In genomic region chr7:24592163-24592562, GRCm38 (mm10) we compare ENCODE assay signal across 34 mouse cellular contexts. TPM values are rescaled to one million over a fixed set of nuclear protein-coding genes. Genes with fewer than 3 reads are reported as not detected.
A peak's percentile ranks its signal among the peaks of the same experiment; 100 is the strongest.
DNase-seq lines count a peak whose midpoint lies in the region; ATAC-seq and TF ChIP-seq lines count a peak whose summit lies in the region.
"Had no signal": no experiment of that assay in that cellular context is flagged by ENCODE, and none has a peak within 500 bp of the region (broad histone marks: within the 10 kb centered on the region; RNA-seq: fewer than 3 reads in every experiment).

No protein-coding gene starts in this region.

- 0 out of 2 replicates have a peak, but pooled peaks cover 3% of the 10 kb centered on the region for H3K36me3 ChIP-seq in kidney, embryonic 14.5 days (ENCODE audit: control insufficient read depth, insufficient read depth, low read length)
- H3K36me3 ChIP-seq in liver, embryonic 11.5 days (ENCODE audit: control insufficient read depth, insufficient read depth, low read length), result no peaks in the 10 kb centered on the region
- peaks cover 0 to 13% of the 10 kb centered on the region in 2 experiments; a peak in 2 of 4 replicates for H3K36me3 ChIP-seq in MEL (ENCODE audit: control insufficient read depth in 1 of 2, insufficient read depth in 2 of 2, low read length in 2 of 2)
- H3K36me3 ChIP-seq in liver, embryonic 13.5 days, result no peaks in the 10 kb centered on the region
- H3K36me3 ChIP-seq: heart, embryonic 13.5 days; limb, embryonic 13.5 days; lung, embryonic 15.5 days; midbrain, embryonic 10.5 days had no signal

- H3K27me3 ChIP-seq in kidney, embryonic 14.5 days (ENCODE audit: control insufficient read depth, insufficient read depth, low read length), result no peaks in the 10 kb centered on the region
- H3K27me3 ChIP-seq in liver, embryonic 11.5 days (replicated peaks; ENCODE audit: control insufficient read depth, insufficient read depth, low read length), result peaks cover 18% of the 10 kb centered on the region
- no peaks in the 10 kb centered on the region for H3K27me3 ChIP-seq in MEL (ENCODE audit: control insufficient read depth in 1 of 2, insufficient read depth in 2 of 2, low read length in 2 of 2)
- peaks cover 16% of the 10 kb centered on the region for H3K27me3 ChIP-seq in liver, embryonic 13.5 days

- H3K9me3 ChIP-seq in kidney, embryonic 14.5 days (ENCODE audit: control insufficient read depth, low read length), result no peaks in the 10 kb centered on the region
- H3K9me3 ChIP-seq in liver, embryonic 11.5 days (ENCODE audit: control insufficient read depth, low read length), result no peaks in the 10 kb centered on the region
- H3K9me3 ChIP-seq in MEL (replicated peaks; ENCODE audit: insufficient read depth, low read length), result no peaks in the 10 kb centered on the region
- no peaks in the 10 kb centered on the region for H3K9me3 ChIP-seq in liver, embryonic 13.5 days (replicated peaks)
- H3K9me3 ChIP-seq: G1E; heart, embryonic 13.5 days; limb, embryonic 13.5 days; lung, embryonic 15.5 days; midbrain, embryonic 10.5 days had no signal

- H3K4me3 ChIP-seq in kidney, embryonic 14.5 days (ENCODE audit: low read length), result no peak overlapping the region
- no peak overlapping the region for H3K4me3 ChIP-seq in liver, embryonic 11.5 days (ENCODE audit: low read depth, low read length)
- H3K4me3 ChIP-seq in MEL (ENCODE audit: control insufficient read depth in 1 of 2, insufficient read depth in 1 of 2, low read depth in 2 of 2, low read length in 2 of 2), result no peak overlapping the region
- peak overlapping the region; percentile 1; the same call in 1 of the 2 replicates for H3K4me3 ChIP-seq in liver, embryonic 13.5 days (replicated peaks)
- H3K4me3 ChIP-seq: erythroblast, embryonic 14.5 days; gastrocnemius, adult 2 months; heart, embryonic 13.5 days; limb, embryonic 13.5 days; lung, embryonic 15.5 days; midbrain, embryonic 10.5 days had no signal

- H3K27ac ChIP-seq in kidney, embryonic 14.5 days (ENCODE audit: low read depth, low read length), result no peak overlapping the region
- H3K27ac ChIP-seq in liver, embryonic 11.5 days (ENCODE audit: low read depth, low read length), result peak overlapping the region; percentile 45; the same call in 1 of the 2 replicates
- H3K27ac ChIP-seq in MEL (ENCODE audit: control insufficient read depth, low read depth, low read length), result no peak overlapping the region
- peak overlapping the region; percentile 51 for H3K27ac ChIP-seq in liver, embryonic 13.5 days
- H3K27ac ChIP-seq: gastrocnemius, adult 2 months; heart, embryonic 13.5 days; hindbrain, embryonic 14.5 days; limb, embryonic 13.5 days; lung, embryonic 15.5 days; midbrain, embryonic 10.5 days had no signal

- H3K4me1 ChIP-seq in kidney, embryonic 14.5 days (ENCODE audit: control insufficient read depth, insufficient read depth, low read length), result peaks cover 33% of the 10 kb centered on the region
- peaks cover 25% of the 10 kb centered on the region for H3K4me1 ChIP-seq in liver, embryonic 11.5 days (replicated peaks; ENCODE audit: control insufficient read depth, insufficient read depth, low read length)
- peaks cover 2 to 21% of the 10 kb centered on the region in 2 experiments; a peak in 3 of 4 replicates for H3K4me1 ChIP-seq in MEL (ENCODE audit: control insufficient read depth in 1 of 2, insufficient read depth in 2 of 2, low read length in 2 of 2)
- peaks cover 71% of the 10 kb centered on the region for H3K4me1 ChIP-seq in liver, embryonic 13.5 days (replicated peaks)

- DNase-seq in kidney, adult 11 months, result no peak
- no peak for DNase-seq in liver, embryonic 11.5 days (ENCODE audit: low spot score)
- no peak for DNase-seq in liver
- DNase-seq in MEL (ENCODE audit: low read depth, low spot score), result peak; percentile 41
- DNase-seq in liver, embryonic 13.5 days, result no peak
- DNase-seq in cerebellum, postnatal 14 days, result no peak
- DNase-seq in layer of hippocampus, postnatal 10 days (ENCODE audit: low spot score in 2 of 2), result no peak
- DNase-seq: adrenal gland, postnatal 25 days; cerebellum, adult 11-12 months; cerebellum, adult 9-11 months; gastrocnemius, adult 2 months; gastrocnemius, postnatal 36 days; heart, postnatal 10 days; layer of hippocampus, adult 9-11 months; right cerebral cortex, postnatal 25 days; spleen, adult 18-20 months; thymus, postnatal 14 days had no signal

- no peak overlapping the region for H3K4me2 ChIP-seq in kidney, embryonic 14.5 days (replicated peaks; ENCODE audit: low read depth, low read length)
- H3K4me2 ChIP-seq in liver, embryonic 11.5 days, result peak overlapping the region; percentile 46
- H3K4me2 ChIP-seq in liver, embryonic 13.5 days, result peak overlapping the region; percentile 42
- H3K4me2 ChIP-seq: heart, embryonic 13.5 days; hindbrain, embryonic 14.5 days; limb, embryonic 13.5 days; lung, embryonic 15.5 days had no signal

- 50% methylated on average over 4 of the region's 4 CpGs for WGBS in kidney, embryonic 14.5 days
- WGBS in liver, embryonic 11.5 days, result 53% methylated on average over 4 of the region's 4 CpGs
- 48% methylated on average over 4 of the region's 4 CpGs for WGBS in liver, embryonic 13.5 days (ENCODE audit: insufficient replicate concordance)

- TF ChIP-seq RAD21 in MEL (IDR thresholded peaks at IDR 0.05; ENCODE audit: low read depth, low read length), result no peak

- TF ChIP-seq CTCF in MEL (IDR thresholded peaks at IDR 0.05 in 2 of 3, conservative IDR thresholded peaks at IDR 0.05 in 1 of 3; ENCODE audit: control insufficient read depth in 1 of 3, insufficient read depth in 1 of 3, low read depth in 2 of 3, low read length in 3 of 3, poor library complexity in 1 of 3, severe bottlenecking in 1 of 3), result no peak

- no peak for TF ChIP-seq POLR2A in MEL (IDR thresholded peaks at IDR 0.05; ENCODE audit: control insufficient read depth in 1 of 2, insufficient read depth in 1 of 2, low read depth in 1 of 2, low read length in 2 of 2, poor library complexity in 1 of 2)

- H3K9ac ChIP-seq in kidney, embryonic 14.5 days (ENCODE audit: low read depth, low read length), result no peak overlapping the region
- H3K9ac ChIP-seq in liver, embryonic 11.5 days (ENCODE audit: low read depth, low read length), result no peak overlapping the region
- H3K9ac ChIP-seq in MEL (ENCODE audit: control insufficient read depth, low read depth, low read length, poor library complexity, severe bottlenecking), result no peak overlapping the region
- peak overlapping the region; percentile 43; the same call in 1 of the 2 replicates for H3K9ac ChIP-seq in liver, embryonic 13.5 days
- H3K9ac ChIP-seq: heart, embryonic 13.5 days; hindbrain, embryonic 14.5 days; lung, embryonic 15.5 days had no signal

- peaks cover 5% of the 10 kb centered on the region for H3K79me2 ChIP-seq in MEL (ENCODE audit: control insufficient read depth, insufficient read depth, low read length, poor library complexity)

- peak; percentile 51; the same call in 1 of the 2 replicates for ATAC-seq in kidney, embryonic 14.5 days (ENCODE audit: low FRiP score, low TSS enrichment)
- no peak for ATAC-seq in liver, embryonic 11.5 days (replicated peaks; ENCODE audit: low FRiP score)
- no peak for ATAC-seq in liver, embryonic 13.5 days (ENCODE audit: low read depth)
- ATAC-seq: forebrain, embryonic 16.5 days; intestine, postnatal 0 days had no signal

- no peak for TF ChIP-seq EP300 in MEL (IDR thresholded peaks at IDR 0.05; ENCODE audit: low read depth in 1 of 2, low read length in 2 of 2)

RNA-seq across cellular contexts. Expression of gene Zfp575, which starts 4.7 kb away (rescaled TPM):
- 2.5 and 3.0 TPM in 2 replicates for polyA plus RNA-seq in kidney, embryonic 14.5 days (2014; fragmentation: Nextera tagmentation; extraction: Ambion mirVana)
- polyA plus RNA-seq in liver, embryonic 11.5 days (2014; fragmentation: Nextera tagmentation; extraction: Ambion mirVana), result 0.65 and 0.82 TPM in 2 replicates
- total RNA-seq in MEL (2012; rRNA removed), result 0.26 and 0.58 TPM in 2 replicates
- polyA plus RNA-seq in MEL (2012; ENCODE audit: insufficient read depth in 1 of 2, insufficient read length in 2 of 2, low read depth in 1 of 2, low replicate concordance in 2 of 2, missing spikeins in 1 of 2), result under 1 TPM in 1 of 2 experiments, not detected in 1; 0.50 TPM
- 0.31 and 0.34 TPM in 2 replicates for polyA plus RNA-seq in liver, embryonic 13.5 days (2015; fragmentation: Nextera tagmentation; extraction: Ambion mirVana)
- total RNA-seq in layer of hippocampus, postnatal 10 days (2021), result 1 to 10 TPM; 8.2 to 8.7 TPM
- total RNA-seq: common myeloid progenitor, adult 5-6 weeks; hematopoietic stem cell, adult 5-6 weeks; monocyte, adult 5-6 weeks had no signal
- polyA plus RNA-seq: G1E had no signal

RNA-seq across cellular contexts. Expression of gene Ethe1, which starts 4.8 kb away (rescaled TPM):
- polyA plus RNA-seq in kidney, embryonic 14.5 days (2014; fragmentation: Nextera tagmentation; extraction: Ambion mirVana), result 51.8 and 53.6 TPM in 2 replicates
- polyA plus RNA-seq in liver, embryonic 11.5 days (2014; fragmentation: Nextera tagmentation; extraction: Ambion mirVana), result 20.7 and 21.9 TPM in 2 replicates
- 17.8 and 21.0 TPM in 2 replicates for total RNA-seq in MEL (2012; rRNA removed)
- polyA plus RNA-seq in MEL (2012; ENCODE audit: insufficient read depth in 1 of 2, insufficient read length in 2 of 2, low read depth in 1 of 2, low replicate concordance in 2 of 2, missing spikeins in 1 of 2), result 10 to 100 TPM in 1 of 2 experiments, not detected in 1; 33.3 TPM
- polyA plus RNA-seq in liver, embryonic 13.5 days (2015; fragmentation: Nextera tagmentation; extraction: Ambion mirVana), result 19.9 and 21.5 TPM in 2 replicates
- total RNA-seq in layer of hippocampus, postnatal 10 days (2021), result 1 to 10 TPM; 7.7 to 8.7 TPM

RNA-seq across cellular contexts. Expression of gene Phldb3, which starts 18.4 kb away (rescaled TPM):
- 0.24 and 0.32 TPM in 2 replicates for polyA plus RNA-seq in kidney, embryonic 14.5 days (2014; fragmentation: Nextera tagmentation; extraction: Ambion mirVana)
- polyA plus RNA-seq in liver, embryonic 11.5 days (2014; fragmentation: Nextera tagmentation; extraction: Ambion mirVana), result 0.13 and 0.14 TPM in 2 replicates
- 6.0 and 6.4 TPM in 2 replicates for total RNA-seq in MEL (2012; rRNA removed)
- polyA plus RNA-seq in MEL (2012; ENCODE audit: insufficient read depth in 1 of 2, insufficient read length in 2 of 2, low read depth in 1 of 2, low replicate concordance in 2 of 2, missing spikeins in 1 of 2), result 10 to 100 TPM in 1 of 2 experiments, not detected in 1; 10.8 TPM
- polyA plus RNA-seq in liver, embryonic 13.5 days (2015; fragmentation: Nextera tagmentation; extraction: Ambion mirVana), result 0.08 and 0.09 TPM in 2 replicates
- total RNA-seq in layer of hippocampus, postnatal 10 days (2021), result under 1 TPM; 0.37 to 0.60 TPM
- polyA plus RNA-seq: forebrain, embryonic 11.5 days; forebrain, embryonic 16.5 days; heart, embryonic 13.5 days; hindbrain, embryonic 14.5 days; midbrain, embryonic 10.5 days; neural tube, embryonic 14.5 days had no signal

RNA-seq across cellular contexts. Expression of gene Lypd3, which starts 44.2 kb away (rescaled TPM):
- 0.27 and 0.76 TPM in 2 replicates for polyA plus RNA-seq in kidney, embryonic 14.5 days (2014; fragmentation: Nextera tagmentation; extraction: Ambion mirVana)
- 0.10 TPM in 1 of 2 replicates, not detected in the other for polyA plus RNA-seq in liver, embryonic 11.5 days (2014; fragmentation: Nextera tagmentation; extraction: Ambion mirVana)
- not detected in 2 replicates for total RNA-seq in MEL (2012; rRNA removed)
- polyA plus RNA-seq in MEL (2012; ENCODE audit: insufficient read depth in 1 of 2, insufficient read length in 2 of 2, low read depth in 1 of 2, low replicate concordance in 2 of 2, missing spikeins in 1 of 2), result not detected
- polyA plus RNA-seq in liver, embryonic 13.5 days (2015; fragmentation: Nextera tagmentation; extraction: Ambion mirVana), result not detected in 2 replicates
- total RNA-seq in layer of hippocampus, postnatal 10 days (2021), result under 1 TPM; 0.20 to 0.64 TPM
- total RNA-seq: common myeloid progenitor, adult 5-6 weeks; G1E; gastrocnemius, adult 2 months; gastrocnemius, postnatal 36 days; heart, adult 8-10 months; heart, postnatal 10 days; hematopoietic stem cell, adult 5-6 weeks; megakaryocyte progenitor cell, adult 5-6 weeks; monocyte, adult 5-6 weeks had no signal
- polyA plus RNA-seq: erythroblast, embryonic 14.5 days; G1E had no signal

RNA-seq across cellular contexts. Expression of gene Xrcc1, which starts 46.1 kb away (rescaled TPM):
- polyA plus RNA-seq in kidney, embryonic 14.5 days (2014; fragmentation: Nextera tagmentation; extraction: Ambion mirVana), result 109 and 136 TPM in 2 replicates
- 91.0 and 102 TPM in 2 replicates for polyA plus RNA-seq in liver, embryonic 11.5 days (2014; fragmentation: Nextera tagmentation; extraction: Ambion mirVana)
- 84.4 and 97.4 TPM in 2 replicates for total RNA-seq in MEL (2012; rRNA removed)
- polyA plus RNA-seq in MEL (2012; ENCODE audit: insufficient read depth in 1 of 2, insufficient read length in 2 of 2, low read depth in 1 of 2, low replicate concordance in 2 of 2, missing spikeins in 1 of 2), result 100 to 1,000 TPM; 101 to 574 TPM
- polyA plus RNA-seq in liver, embryonic 13.5 days (2015; fragmentation: Nextera tagmentation; extraction: Ambion mirVana), result 48.3 and 51.6 TPM in 2 replicates
- total RNA-seq in layer of hippocampus, postnatal 10 days (2021), result 10 to 100 TPM; 37.8 to 39.7 TPM

Comparison
In these comparisons a context has a peak if more than half of its experiments do, and no peak if none do; other contexts are left out.
1. H3K27ac ChIP-seq: peak in liver, embryonic 11.5 days (single experiment) and liver, embryonic 13.5 days (single experiment); none in kidney, embryonic 14.5 days (single experiment) and MEL (single experiment).